Mouse (Mus musculus): ENCODE data around the gene Itga10. TPM values are rescaled to one million over a fixed set of nuclear protein-coding genes. Genes with fewer than 3 reads are reported as not detected.

Itga10 gene
- total and polyA plus RNA-seq, 2 experiments from 2014 or later, result 1.4 to 2.6 TPM

DNA sequence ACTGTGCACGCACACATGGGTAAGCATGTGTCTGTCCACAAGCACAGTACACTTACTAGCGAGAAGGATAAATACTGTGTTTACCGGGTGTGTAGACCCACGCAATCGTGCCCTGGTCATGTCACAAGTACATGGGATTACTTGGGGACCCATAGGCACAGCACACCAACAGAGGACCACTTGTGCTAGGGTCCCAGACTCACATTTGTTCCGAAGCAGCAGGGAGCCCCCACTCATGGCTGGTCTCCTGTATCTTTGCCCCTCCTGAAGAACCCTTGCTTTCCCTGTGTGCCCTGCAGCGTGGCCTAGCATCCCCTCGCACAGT is 46.4 kb upstream of the Itga10 start:
- 59% methylated on average over 8 of the region's 8 CpGs for WGBS
- Histone ChIP-seq H3K9me3 (ENCODE audit: low read length) (no peaks in the 10 kb centered on the region), H3K27me3 (ENCODE audit: insufficient read depth, low read length) (no peaks in the 10 kb centered on the region), H3K4me3 (ENCODE audit: low read length) (peak overlapping the region; percentile 52), H3K36me3 (ENCODE audit: insufficient read depth, low read length) (no peaks in the 10 kb centered on the region), H3K4me2 (ENCODE audit: low read depth, low read length) (peak overlapping the region; percentile 81), H3K9ac (replicated peaks; ENCODE audit: low read length) (peak overlapping the region; percentile 69), H3K27ac (peak overlapping the region; percentile 77; the same call in 1 of the 2 replicates), H3K4me1 (ENCODE audit: insufficient read depth, low read length) (peaks cover 43% of the 10 kb centered on the region)
- no peak for ATAC-seq
- no peak for TF ChIP-seq CTCF (IDR thresholded peaks at IDR 0.05; ENCODE audit: low read depth)
- DNase-seq (ENCODE audit: low spot score), result no peak

DNA sequence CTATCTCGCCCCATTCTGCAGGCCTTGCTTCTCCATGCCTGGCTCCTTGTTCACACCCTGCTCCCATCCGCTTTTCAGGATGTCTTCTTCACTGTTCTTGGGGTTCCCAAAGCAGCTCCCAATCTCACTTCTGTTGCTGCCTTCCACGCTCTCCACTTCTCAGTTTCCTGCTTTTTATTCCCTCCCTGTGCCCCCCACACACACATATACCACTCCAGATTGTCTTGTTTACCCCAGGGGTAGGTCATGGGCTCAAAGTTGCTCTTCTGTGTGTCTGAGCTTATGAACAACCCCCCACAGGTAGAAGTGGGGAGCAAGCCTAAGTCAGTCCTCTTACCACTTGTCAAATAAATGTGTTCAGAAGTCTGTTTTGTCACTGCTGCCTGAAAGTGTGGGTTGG is 46.0 kb upstream of the Itga10 start:
- Histone ChIP-seq H3K9ac (replicated peaks; ENCODE audit: low read length) (no peak overlapping the region), H3K27ac (no peak overlapping the region), H3K4me3 (ENCODE audit: low read length) (no peak overlapping the region), H3K36me3 (ENCODE audit: insufficient read depth, low read length) (no peaks in the 10 kb centered on the region), H3K4me1 (ENCODE audit: insufficient read depth, low read length) (peaks cover 45% of the 10 kb centered on the region), H3K9me3 (ENCODE audit: low read length) (no peaks in the 10 kb centered on the region), H3K27me3 (ENCODE audit: insufficient read depth, low read length) (no peaks in the 10 kb centered on the region), H3K4me2 (ENCODE audit: low read depth, low read length) (no peak overlapping the region; the same call in 1 of the 2 replicates)
- DNase-seq (ENCODE audit: low spot score) (no peak), ATAC-seq (no peak)
- 78% methylated on average over 3 of the region's 3 CpGs for WGBS
- no peak for TF ChIP-seq CTCF (IDR thresholded peaks at IDR 0.05; ENCODE audit: low read depth)

DNA sequence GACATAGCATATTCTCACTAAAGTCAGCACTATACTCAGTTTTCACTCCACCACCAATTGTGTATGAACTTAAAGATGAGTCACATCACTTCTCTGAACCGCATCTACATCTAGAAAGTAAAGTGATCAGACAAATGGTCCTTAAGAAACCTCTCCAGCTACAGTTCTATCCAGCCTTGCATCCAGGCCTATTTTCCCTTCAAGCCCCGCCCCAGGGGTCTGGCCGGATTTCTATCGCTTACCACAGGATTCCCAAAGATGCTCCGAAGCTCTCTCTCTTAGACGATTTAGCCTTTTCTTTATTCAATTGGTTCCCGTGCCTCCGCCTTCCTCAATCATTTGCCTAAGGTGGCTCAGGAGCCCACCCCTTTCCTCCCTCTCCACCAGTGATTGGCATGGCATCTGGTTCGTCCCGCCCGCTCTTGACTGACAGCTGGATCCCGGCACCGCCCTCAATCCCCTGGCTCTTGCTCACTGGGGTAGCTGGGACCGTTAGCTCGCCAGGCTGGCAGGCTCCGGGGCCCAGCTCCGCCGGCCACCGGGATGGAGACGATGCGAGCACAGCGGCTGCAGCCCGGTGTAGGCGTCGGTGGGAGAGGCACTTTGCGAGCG is 44.6 kb upstream of the Itga10 start, which contains the start of gene Lix1l:
TSS of gene Lix1l (plus strand) at position 511 of the 612 bp plus-strand sequence.
- WGBS, result 1% methylated on average over 27 of the region's 27 CpGs
- H3K27me3 ChIP-seq (ENCODE audit: insufficient read depth, low read length), result no peaks in the 10 kb centered on the region
- DNase-seq (ENCODE audit: low spot score), result peak; percentile 96
- H3K4me3 ChIP-seq (ENCODE audit: low read length), result peak within 1 kb of the TSS; percentile 83
- no peaks in the 10 kb centered on the region for H3K9me3 ChIP-seq (ENCODE audit: low read length)
- no peak for TF ChIP-seq CTCF (IDR thresholded peaks at IDR 0.05; ENCODE audit: low read depth)
- H3K36me3 ChIP-seq (ENCODE audit: insufficient read depth, low read length), result no peaks in the 10 kb centered on the region
- peaks cover 41% of the 10 kb centered on the region for H3K4me1 ChIP-seq (ENCODE audit: insufficient read depth, low read length)
- peak within 1 kb of the TSS; percentile 83 for H3K9ac ChIP-seq (replicated peaks; ENCODE audit: low read length)
- H3K27ac ChIP-seq, result peak within 1 kb of the TSS; percentile 95
- ATAC-seq, result peak; percentile 91
- peak within 1 kb of the TSS; percentile 74 for H3K4me2 ChIP-seq (ENCODE audit: low read depth, low read length)

DNA sequence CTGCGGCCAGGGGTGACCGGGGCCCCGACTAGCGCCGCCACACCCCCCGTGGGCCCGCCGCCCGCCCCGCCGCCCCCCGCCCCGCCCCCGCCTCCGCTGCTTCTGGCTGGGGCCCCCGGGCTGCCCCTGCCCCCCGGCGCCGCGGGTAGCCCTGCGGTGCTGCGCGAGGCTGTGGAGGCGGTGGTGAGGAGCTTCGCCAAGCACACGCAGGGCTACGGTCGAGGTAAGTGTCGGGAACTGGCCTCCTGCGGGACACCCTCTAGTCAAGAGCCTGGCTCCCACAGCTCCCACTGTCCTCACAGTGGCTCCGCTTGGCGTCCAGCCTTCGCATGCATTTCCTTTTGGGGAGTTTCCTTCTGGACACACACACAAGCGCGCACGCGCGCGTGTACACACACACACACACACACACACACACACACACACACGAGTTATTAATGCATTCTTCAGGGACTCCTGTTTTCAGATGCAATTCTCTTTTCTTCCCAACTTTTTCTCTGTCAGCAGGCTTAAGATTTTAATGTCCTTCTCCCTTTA is 44.1 kb upstream of the Itga10 start:
- Histone ChIP-seq H3K27me3 (ENCODE audit: insufficient read depth, low read length) (no peaks in the 10 kb centered on the region), H3K27ac (peak overlapping the region; percentile 95), H3K4me2 (ENCODE audit: low read depth, low read length) (peak overlapping the region; percentile 74), H3K9ac (replicated peaks; ENCODE audit: low read length) (peak overlapping the region; percentile 83), H3K9me3 (ENCODE audit: low read length) (no peaks in the 10 kb centered on the region), H3K4me1 (ENCODE audit: insufficient read depth, low read length) (peaks cover 39% of the 10 kb centered on the region), H3K36me3 (ENCODE audit: insufficient read depth, low read length) (no peaks in the 10 kb centered on the region), H3K4me3 (ENCODE audit: low read length) (peak overlapping the region; percentile 83)
- peak; percentile 81 for DNase-seq (ENCODE audit: low spot score)
- ATAC-seq, result peak; percentile 32
- under 1% methylated on average over 29 of the region's 40 CpGs for WGBS
- TF ChIP-seq CTCF (IDR thresholded peaks at IDR 0.05; ENCODE audit: low read depth), result no peak

DNA sequence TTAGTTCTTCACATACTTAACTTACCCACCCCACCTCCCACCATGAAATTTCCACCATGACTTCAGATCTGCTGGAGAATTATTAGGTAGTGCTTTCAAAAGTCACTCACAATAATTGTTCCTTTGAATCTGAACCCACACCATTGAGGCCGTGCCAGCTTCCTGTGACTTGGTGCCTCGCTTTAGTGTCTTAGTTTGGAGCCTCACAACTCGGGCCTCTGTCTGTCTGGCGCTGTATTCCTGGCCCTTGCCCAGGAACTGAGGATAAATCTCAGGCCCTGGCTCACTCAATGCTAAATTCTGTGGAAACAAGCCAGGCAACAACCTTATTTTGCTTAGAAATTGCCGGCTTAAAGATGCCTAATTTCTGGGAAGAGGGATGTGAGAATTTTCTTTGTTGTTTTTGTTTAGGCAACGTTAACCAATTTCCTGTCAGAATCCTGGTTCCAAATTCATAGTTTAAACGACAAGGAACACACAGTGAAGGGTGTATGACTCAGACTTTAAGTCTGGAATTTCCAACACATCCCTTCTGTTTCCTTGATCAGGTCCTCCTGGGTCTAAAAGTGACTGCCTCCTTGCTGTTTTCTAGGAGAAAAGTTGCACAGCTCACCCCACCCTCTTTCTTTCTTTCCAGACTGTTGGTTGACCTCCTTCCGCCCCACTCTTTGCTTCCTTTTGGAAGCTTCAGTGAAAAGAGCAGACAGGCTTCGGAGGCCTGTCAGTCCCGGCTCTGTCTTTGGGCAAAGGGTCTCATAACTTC is 43.3 kb upstream of the Itga10 start:
- 6% methylated on average over 10 of the region's 10 CpGs for WGBS
- peak; percentile 76 for DNase-seq (ENCODE audit: low spot score)
- ATAC-seq, result no peak
- no peaks in the 10 kb centered on the region for H3K36me3 ChIP-seq (ENCODE audit: insufficient read depth, low read length)
- peak overlapping the region; percentile 74 for H3K4me2 ChIP-seq (ENCODE audit: low read depth, low read length)
- peak overlapping the region; percentile 95 for H3K27ac ChIP-seq
- TF ChIP-seq CTCF (IDR thresholded peaks at IDR 0.05; ENCODE audit: low read depth), result no peak
- H3K4me3 ChIP-seq (ENCODE audit: low read length), result peak overlapping the region; percentile 83
- H3K4me1 ChIP-seq (ENCODE audit: insufficient read depth, low read length), result peaks cover 38% of the 10 kb centered on the region
- H3K9ac ChIP-seq (replicated peaks; ENCODE audit: low read length), result peak overlapping the region; percentile 83
- no peaks in the 10 kb centered on the region for H3K27me3 ChIP-seq (ENCODE audit: insufficient read depth, low read length)
- no peaks in the 10 kb centered on the region for H3K9me3 ChIP-seq (ENCODE audit: low read length)

DNA sequence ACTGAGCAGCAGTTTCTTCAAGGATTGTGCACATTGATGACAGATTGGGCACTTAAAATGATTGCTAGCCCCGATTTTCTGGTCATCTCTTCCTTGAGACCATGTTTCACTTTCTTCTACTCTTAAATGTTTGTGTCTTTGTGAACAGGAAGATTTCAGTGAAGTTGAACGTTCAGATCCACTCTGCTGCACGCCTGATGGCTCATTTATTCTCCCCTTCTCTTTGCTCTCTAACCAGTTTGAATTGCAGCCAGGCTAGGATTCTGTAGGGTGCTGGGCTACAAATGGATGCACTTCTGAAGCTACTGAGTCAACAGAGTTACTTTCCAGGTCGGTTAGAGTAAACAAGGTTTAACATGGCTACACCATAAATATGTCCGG is 42.7 kb upstream of the Itga10 start:
- Histone ChIP-seq H3K4me3 (ENCODE audit: low read length) (peak overlapping the region; percentile 83), H3K9ac (replicated peaks; ENCODE audit: low read length) (peak overlapping the region; percentile 83), H3K36me3 (ENCODE audit: insufficient read depth, low read length) (no peaks in the 10 kb centered on the region), H3K27ac (peak overlapping the region; percentile 95), H3K4me2 (ENCODE audit: low read depth, low read length) (peak overlapping the region; percentile 74), H3K27me3 (ENCODE audit: insufficient read depth, low read length) (no peaks in the 10 kb centered on the region), H3K9me3 (ENCODE audit: low read length) (no peaks in the 10 kb centered on the region), H3K4me1 (ENCODE audit: insufficient read depth, low read length) (peaks cover 33% of the 10 kb centered on the region)
- WGBS, result 16% methylated on average over 5 of the region's 5 CpGs
- DNase-seq (ENCODE audit: low spot score), result no peak
- ATAC-seq, result no peak
- TF ChIP-seq CTCF (IDR thresholded peaks at IDR 0.05; ENCODE audit: low read depth), result no peak

Measured in hindbrain, postnatal 0 days (tissue).